Mouse (Mus musculus): Measurements from ENCODE around the gene Lcn9.
A peak's percentile ranks its signal among the peaks of the same experiment; 100 is the strongest.

Lcn9 gene

GRCm38 (mm10) chr2:25850330-25850729, 27.4 kb downstream of the Lcn9 start:
- DNase-seq (ENCODE audit: low spot score) = no peak

- DNase-seq (ENCODE audit: low spot score) = peak; percentile 57
Measured at GRCm38 (mm10) chr2:25852626-25853025, 29.7 kb downstream of the Lcn9 start.

- DNase-seq (ENCODE audit: low spot score) = no peak
Measured at GRCm38 (mm10) chr2:25853998-25854397, 31.0 kb downstream of the Lcn9 start.

GRCm38 (mm10) chr2:25859891-25860290, 36.9 kb downstream of the Lcn9 start:
- DNase-seq (ENCODE audit: low spot score) = no peak

- DNase-seq (ENCODE audit: low spot score) = no peak
Measured at GRCm38 (mm10) chr2:25862038-25862437, 39.1 kb downstream of the Lcn9 start.

- DNase-seq (ENCODE audit: low spot score) = no peak
Measured at GRCm38 (mm10) chr2:25862696-25863270, 39.8 kb downstream of the Lcn9 start.

- DNase-seq (ENCODE audit: low spot score) = peak; percentile 83
Measured at GRCm38 (mm10) chr2:25863337-25864131, 40.6 kb downstream of the Lcn9 start, which contains the start of gene Kcnt1. TSS of gene Kcnt1 (plus strand) at chr2:25863734.

- no peak for DNase-seq (ENCODE audit: low spot score)
Measured at GRCm38 (mm10) chr2:25864230-25864629, 41.3 kb downstream of the Lcn9 start.

GRCm38 (mm10) chr2:25865412-25865811, 42.5 kb downstream of the Lcn9 start:
- no peak for DNase-seq (ENCODE audit: low spot score)

GRCm38 (mm10) chr2:25866656-25867055, 43.7 kb downstream of the Lcn9 start:
- DNase-seq (ENCODE audit: low spot score) = no peak
